Mouse (Mus musculus) left cerebral cortex, postnatal 4 days (tissue): ENCODE measurements around the gene Nup85. TPM values are rescaled to one million over a fixed set of nuclear protein-coding genes. Genes with fewer than 3 reads are reported as not detected.

Source experiments
- DNase-seq: peaks from one replicate; pipeline ENCODE4 v3.0.0-alpha.2; 2022
- intact Hi-C: fragments of 180-260 bp; cut with DNase I; formaldehyde crosslinking; loops from one replicate; pipeline ENCODE4 v1.15.1; 2025
- total RNA-seq, 2 experiments: library from RNA; stranded (reverse); gene quantifications; 2 replicates each; pipeline ENCODE4 v1.2.3; 2021

Gene Nup85
- total RNA-seq, 2 experiments from 2014 or later = 66.6 to 73.4 TPM

DNA sequence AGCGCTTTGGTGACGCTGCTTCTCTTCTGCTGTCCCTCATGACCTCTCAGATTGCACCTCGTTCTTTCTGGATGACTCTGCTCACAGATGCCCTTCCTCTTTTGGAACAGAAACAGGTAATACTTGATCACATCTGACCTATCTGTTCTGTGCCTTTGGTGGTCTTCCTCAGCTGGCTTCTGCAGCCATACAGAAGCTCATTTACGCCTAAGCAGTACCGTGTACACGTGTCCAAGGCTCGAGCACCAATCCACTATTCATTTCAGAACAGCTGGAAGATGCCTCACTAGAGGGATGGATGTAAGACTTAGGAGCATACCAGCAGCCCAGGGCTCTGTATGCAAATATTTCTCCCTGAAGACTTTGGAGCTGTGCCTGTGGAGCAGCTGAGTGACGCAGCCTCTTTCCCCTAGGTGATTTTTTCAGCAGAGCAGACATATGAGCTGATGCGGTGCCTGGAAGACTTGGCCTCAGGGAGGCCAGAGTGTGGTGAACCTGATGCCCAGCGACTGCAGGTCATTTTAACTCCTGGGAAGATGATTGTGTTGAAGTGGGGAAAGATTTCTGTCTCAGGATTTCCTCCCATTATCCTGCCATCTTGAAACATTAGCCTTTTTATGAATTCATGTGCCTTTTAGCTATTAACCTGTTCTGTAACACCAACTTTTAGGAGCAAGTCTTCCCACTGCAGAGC lies 18.8 kb downstream of the Nup85 start:
- DNase-seq = no peak
- intact Hi-C loops = no loop called here

DNA sequence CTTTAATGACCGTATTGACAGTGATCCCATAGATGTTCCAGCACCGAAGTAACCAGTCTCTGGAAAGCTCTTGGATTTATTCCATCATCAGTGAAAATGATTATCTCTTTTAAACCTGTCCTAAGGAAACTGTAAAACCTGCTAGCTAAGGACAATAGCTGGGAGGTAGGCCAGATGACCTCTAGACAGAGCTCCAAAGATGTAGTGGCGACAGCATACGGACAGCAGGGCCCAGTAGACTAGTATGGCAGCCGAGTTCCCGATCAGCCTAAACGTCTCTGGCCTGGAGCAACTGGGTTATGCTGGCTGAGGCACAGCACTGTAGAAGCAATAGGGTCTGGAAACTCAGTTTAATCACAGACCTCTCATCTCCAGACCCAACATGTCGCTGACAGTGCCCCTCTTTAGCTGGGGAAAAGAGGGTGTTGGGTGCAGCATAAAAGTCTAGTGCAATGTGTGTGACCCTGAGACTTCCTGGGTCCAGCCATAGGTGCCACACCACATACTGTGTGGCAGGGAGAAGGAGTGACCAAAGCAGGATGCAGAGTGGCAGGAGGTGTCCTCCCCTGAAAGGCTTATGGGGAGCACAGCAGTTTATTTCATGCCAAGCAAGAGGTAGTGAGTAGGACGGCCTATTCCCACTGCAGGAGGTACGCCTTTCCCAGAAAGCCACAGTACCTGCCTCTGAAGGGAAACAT lies 20.3 kb downstream of the Nup85 start:
- DNase-seq = no peak

DNA sequence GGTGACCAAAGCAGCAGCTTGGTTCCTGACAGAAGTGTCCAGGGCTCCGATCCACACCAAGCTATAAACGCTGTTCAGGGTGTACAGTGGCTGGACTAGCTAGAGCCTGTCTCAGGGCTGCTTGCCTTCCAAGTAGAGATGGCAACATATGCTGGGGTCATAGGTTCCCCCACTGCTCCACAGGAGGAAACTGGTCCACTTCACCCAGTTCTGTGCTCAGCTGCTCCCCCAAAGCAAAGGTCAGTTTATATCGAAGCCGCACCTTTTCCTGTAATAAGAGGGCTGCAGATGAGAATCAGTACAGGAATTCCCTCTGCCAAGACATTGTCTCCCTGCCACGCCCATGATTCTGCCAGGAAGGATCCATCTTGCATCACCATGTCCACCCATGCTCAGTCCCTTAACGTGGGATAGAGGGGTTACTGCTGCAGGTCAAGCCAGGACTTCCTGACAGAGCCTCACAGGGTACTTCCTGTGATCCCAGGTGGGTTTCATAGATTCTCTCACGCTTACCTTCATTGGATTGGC lies 21.4 kb downstream of the Nup85 start:
- DNase-seq = no peak
- intact Hi-C loops = no loop called here

More for the DNA sequence above, 20.3 kb downstream of the Nup85 start:
- intact Hi-C loops = no loop called here

GRCm38 (mm10) chr11:115586403-115586802 lies 22.2 kb downstream of the Nup85 start:
- DNase-seq = no peak
- intact Hi-C loops = no loop called here

- peak; percentile 29 for DNase-seq
- intact Hi-C loops = no loop called here
These were observed 23.8 kb downstream of the Nup85 start for GRCm38 (mm10) chr11:115587984-115588383.

DNA sequence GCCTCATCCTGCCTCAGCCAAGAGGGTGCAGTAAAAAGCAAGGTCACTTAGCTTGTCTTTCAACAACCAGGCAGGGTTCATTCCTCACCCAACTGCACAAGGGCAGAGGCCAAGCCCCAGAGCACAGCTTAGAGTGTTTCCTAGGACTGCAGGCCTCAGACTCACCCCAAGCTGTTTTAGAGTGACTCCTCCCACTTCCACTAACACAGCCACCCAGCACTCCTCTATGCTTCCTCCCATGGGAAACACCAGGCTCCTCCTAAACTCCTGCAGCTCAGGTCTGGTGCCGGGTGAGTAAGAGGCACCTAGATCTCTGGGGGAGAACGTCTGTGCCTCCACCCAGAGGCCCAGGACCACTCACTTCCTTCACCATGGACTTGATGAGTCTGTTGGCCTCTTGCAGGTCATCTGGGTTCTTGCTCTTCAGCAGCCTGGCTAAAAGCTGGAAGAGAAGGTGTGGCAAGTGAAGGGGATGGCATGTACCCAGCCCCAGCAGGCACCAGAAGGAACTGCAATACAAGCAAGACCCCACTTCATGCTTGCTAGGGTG lies 26.4 kb downstream of the Nup85 start:
- no peak for DNase-seq
- intact Hi-C loops = no loop called here

DNA sequence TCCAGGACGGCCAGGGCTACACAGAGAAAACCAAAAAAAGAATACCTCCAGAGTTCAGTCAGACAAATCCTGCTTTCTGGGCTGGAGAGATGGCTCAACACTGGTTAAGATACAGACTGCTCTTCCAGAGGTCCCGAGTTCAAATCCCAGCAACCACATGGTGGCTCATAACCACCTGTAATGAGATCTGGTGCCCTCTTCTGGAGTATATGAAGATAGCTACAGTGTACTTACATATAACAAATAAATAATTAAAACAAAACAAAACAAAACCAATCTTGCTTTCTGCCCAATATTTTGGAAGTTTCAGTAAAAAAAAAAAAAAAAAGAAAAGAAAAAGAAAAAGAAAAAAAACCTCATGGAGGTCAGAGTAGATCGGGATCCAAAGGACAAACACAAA lies 31.0 kb downstream of the Nup85 start:
- no peak for DNase-seq
- intact Hi-C loops = no loop called here

GRCm38 (mm10) chr11:115598309-115598708 lies 34.1 kb downstream of the Nup85 start:
- intact Hi-C loops = no loop called here
- no peak for DNase-seq

GRCm38 (mm10) chr11:115599722-115600121 lies 35.5 kb downstream of the Nup85 start:
- intact Hi-C loops = no loop called here
- DNase-seq = no peak

- intact Hi-C loops = no loop called here
- DNase-seq = no peak
These were observed 36.5 kb downstream of the Nup85 start for GRCm38 (mm10) chr11:115600743-115601142.

DNA sequence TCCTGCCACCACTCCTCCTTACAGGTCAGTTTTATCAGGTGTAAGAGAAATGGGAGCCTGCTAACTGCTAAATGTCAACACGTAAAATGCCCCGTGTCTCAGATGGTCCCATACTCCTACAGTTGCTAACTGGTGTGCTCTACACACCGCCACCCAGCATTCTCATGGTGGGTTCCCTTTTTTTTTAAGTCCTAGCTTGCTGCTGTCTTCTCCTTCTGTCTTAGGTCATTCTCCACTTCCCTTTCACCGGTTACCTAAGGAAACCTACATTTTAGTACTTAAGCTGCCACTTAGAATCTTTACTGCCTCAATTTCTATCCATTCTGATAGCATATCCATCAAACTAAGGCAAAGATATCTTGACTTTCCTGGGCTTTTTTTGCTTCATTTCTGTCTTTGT lies 36.9 kb downstream of the Nup85 start:
- intact Hi-C loops = no loop called here
- no peak for DNase-seq

DNA sequence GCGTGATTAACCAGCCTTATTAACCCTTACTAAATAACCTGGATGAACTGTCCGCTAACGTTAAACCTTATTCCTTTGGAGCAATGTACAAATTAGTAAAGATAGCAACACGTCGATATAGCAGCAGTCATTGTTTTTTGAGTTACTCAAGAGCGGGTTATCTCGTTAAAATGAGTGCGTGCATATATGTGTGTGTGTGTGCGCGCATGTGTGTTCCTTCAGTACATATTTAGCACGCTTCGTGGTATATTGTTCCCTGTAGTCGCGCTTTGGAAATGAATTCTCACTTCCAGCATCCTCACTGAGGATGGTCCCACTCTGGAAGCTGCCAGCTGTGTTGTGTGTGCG lies 38.9 kb downstream of the Nup85 start:
- DNase-seq = no peak
- intact Hi-C loops = no loop called here

GRCm38 (mm10) chr11:115603476-115604303 lies 39.5 kb downstream of the Nup85 start, which contains the start of the genes Mrps7 and Gga3:
Gene Mrps7, plus strand, starts transcription at chr11:115603925.
Gene Gga3, minus strand, starts transcription at chr11:115604051.
- peak; percentile 91 for DNase-seq
- intact Hi-C loops = no loop called here

DNA sequence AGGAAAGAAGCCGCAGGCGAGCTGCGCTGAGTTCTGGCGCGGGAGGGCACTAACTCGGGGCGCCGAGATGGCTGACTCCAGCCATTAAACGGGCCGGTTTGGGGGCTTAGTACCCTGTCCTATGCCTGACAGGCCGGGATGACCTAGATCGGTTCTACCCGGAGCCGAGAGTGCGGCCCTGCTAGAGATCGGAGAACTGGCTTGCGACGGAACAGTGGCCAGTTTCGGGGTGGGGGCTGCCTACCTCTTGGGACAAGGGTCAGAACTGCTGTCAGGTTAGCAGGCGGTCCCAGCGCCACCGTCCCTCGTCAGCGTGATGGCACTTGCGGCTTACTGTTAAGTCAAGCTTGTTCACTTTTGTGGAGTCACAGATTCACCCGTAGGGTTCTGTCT lies 40.1 kb downstream of the Nup85 start:
- DNase-seq = peak; percentile 33
- intact Hi-C loops = no loop called here

GRCm38 (mm10) chr11:115606733-115607132 lies 42.5 kb downstream of the Nup85 start:
- intact Hi-C loops = no loop called here
- no peak for DNase-seq

GRCm38 (mm10) chr11:115608421-115609399 lies 44.5 kb downstream of the Nup85 start:
- DNase-seq = peak; percentile 82
- intact Hi-C loops = no loop called here

DNA sequence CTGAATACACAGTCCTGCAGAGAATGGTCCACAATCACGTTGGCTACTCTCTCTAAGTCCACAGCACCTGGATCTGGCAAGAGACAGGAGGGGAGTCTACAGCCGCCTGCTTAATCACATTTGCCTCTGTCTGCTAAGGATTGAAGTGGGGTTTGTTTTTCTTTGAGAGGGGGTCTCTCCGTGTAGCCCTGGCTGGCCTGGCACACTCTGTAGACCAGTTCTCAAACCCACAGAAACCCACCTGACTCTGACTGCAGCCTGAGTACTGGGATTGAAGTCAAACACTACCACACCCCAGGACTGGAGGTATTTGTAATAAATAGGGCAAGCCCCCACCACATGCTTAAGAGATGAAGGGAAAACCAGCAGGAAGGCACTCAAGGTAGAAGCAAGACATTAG lies 45.3 kb downstream of the Nup85 start:
- DNase-seq = no peak
- intact Hi-C loops = no loop called here

GRCm38 (mm10) chr11:115611173-115611572 lies 46.9 kb downstream of the Nup85 start:
- intact Hi-C loops = no loop called here
- DNase-seq = no peak

- intact Hi-C loops = no loop called here
- DNase-seq = peak; percentile 85
These were observed 47.8 kb downstream of the Nup85 start for GRCm38 (mm10) chr11:115612059-115612409.
